Mouse (Mus musculus) erythroblast, embryonic 14.5 days (primary cell): ENCODE measurements around the gene Cnga2. TPM values are rescaled to one million over a fixed set of nuclear protein-coding genes. Genes with fewer than 3 reads are reported as not detected.

Experiments used
- H3K27me3 ChIP-seq: 2 replicates; pipeline ENCODE4 v1.6.1; 2012; ENCODE audit warnings: inconsistent platforms; ENCODE audit not compliant: control insufficient read depth
- H3K36me3 ChIP-seq: 2 replicates; pipeline ENCODE4 v1.6.1; 2012; ENCODE audit warnings: mild to moderate bottlenecking, inconsistent platforms; ENCODE audit not compliant: control insufficient read depth
- H3K4me1 ChIP-seq: 2 replicates; pipeline ENCODE4 v1.6.1; 2012; ENCODE audit warnings: inconsistent platforms; ENCODE audit not compliant: control insufficient read depth
- H3K4me3 ChIP-seq: replicated peaks from 2 replicates; pipeline ENCODE3; 2012; ENCODE audit warnings: moderate library complexity, mild to moderate bottlenecking, inconsistent platforms
- H3K9me3 ChIP-seq: 2 replicates; pipeline ENCODE4 v1.6.1; 2012; ENCODE audit warnings: low read length, inconsistent platforms, mixed read lengths; ENCODE audit not compliant: control insufficient read depth
- GATA1 ChIP-seq: IDR thresholded peaks from 2 replicates; pipeline ENCODE4 v1.6.1; 2012; ENCODE audit warnings: low read length, inconsistent platforms, mixed read lengths
- TAL1 ChIP-seq: IDR thresholded peaks from 3 replicates; pipeline ENCODE4 v1.6.1; 2012; ENCODE audit warnings: low read length, inconsistent platforms, mixed read lengths
- polyA plus RNA-seq: library from polyadenylated mRNA; stranded (reverse); fragments of >175 nt; gene quantifications from 2 replicates; pipeline ENCODE4 v1.2.3, GENCODE M21; 2012

Cnga2 gene
- polyA plus RNA-seq, 1 experiment = not detected

DNA sequence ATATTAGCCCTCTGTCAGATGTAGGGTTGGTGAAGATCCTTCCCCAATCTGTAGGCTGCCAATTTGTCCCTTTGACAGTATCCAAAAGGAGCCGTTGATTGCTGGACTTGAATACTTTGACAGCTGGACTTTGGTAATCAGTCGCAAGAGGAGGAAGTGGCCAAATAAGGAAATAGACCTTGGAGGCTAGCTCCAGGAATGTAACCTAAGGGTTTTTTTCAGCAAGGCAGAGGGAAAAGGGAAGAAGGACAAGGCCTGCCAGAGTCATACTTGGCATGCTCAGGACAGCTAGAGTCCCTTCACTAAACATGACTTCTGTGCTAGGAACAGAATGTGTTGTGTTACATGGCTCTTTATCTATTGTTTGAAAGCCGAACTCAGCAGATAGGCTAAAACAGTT, 11.2 kb upstream of the Cnga2 start:
- no peaks in the 10 kb centered on the region for H3K36me3 ChIP-seq
- no peaks in the 10 kb centered on the region for H3K4me1 ChIP-seq
- TF ChIP-seq TAL1 = no peak
- no peak for TF ChIP-seq GATA1
- no peak overlapping the region for H3K4me3 ChIP-seq
- H3K27me3 ChIP-seq = no peaks in the 10 kb centered on the region; the same call in 1 of the 2 replicates
- H3K9me3 ChIP-seq = no peaks in the 10 kb centered on the region

DNA sequence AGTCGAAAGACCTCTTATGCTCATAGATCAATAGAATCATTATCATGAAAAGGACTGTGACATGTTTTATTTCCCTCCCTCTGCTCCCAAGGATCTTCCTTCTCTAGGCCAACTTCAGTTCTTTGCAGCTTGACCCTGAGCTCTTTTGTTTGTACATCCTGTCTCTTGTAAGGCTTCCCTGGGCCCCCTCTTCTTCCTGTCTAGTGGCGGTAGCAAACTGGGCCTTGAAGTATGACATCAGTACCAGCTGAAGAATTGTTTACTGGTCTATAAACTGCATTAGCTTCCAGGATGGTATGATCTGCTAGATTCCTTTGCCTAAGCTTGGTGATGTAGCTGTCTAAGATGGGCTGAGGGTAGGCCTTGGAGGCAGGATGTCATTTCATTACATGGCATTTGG, 10.3 kb upstream of the Cnga2 start:
- H3K4me1 ChIP-seq = no peaks in the 10 kb centered on the region
- no peaks in the 10 kb centered on the region for H3K9me3 ChIP-seq
- no peaks in the 10 kb centered on the region; the same call in 1 of the 2 replicates for H3K27me3 ChIP-seq
- no peak overlapping the region for H3K4me3 ChIP-seq
- TF ChIP-seq TAL1 = no peak
- no peak for TF ChIP-seq GATA1
- H3K36me3 ChIP-seq = no peaks in the 10 kb centered on the region

GRCm38 (mm10) chrX:71983205-71983604, 8.4 kb upstream of the Cnga2 start:
- no peak overlapping the region for H3K4me3 ChIP-seq
- H3K4me1 ChIP-seq = no peaks in the 10 kb centered on the region
- H3K27me3 ChIP-seq = no peaks in the 10 kb centered on the region; the same call in 1 of the 2 replicates
- H3K36me3 ChIP-seq = no peaks in the 10 kb centered on the region
- no peaks in the 10 kb centered on the region for H3K9me3 ChIP-seq
- no peak for TF ChIP-seq GATA1

GRCm38 (mm10) chrX:71983775-71984174, 7.9 kb upstream of the Cnga2 start:
- TF ChIP-seq TAL1 (no peak), GATA1 (no peak)
- Histone ChIP-seq H3K9me3 (no peaks in the 10 kb centered on the region), H3K36me3 (no peaks in the 10 kb centered on the region), H3K4me1 (no peaks in the 10 kb centered on the region), H3K4me3 (no peak overlapping the region), H3K27me3 (no peaks in the 10 kb centered on the region; the same call in 1 of the 2 replicates)

- H3K27me3 ChIP-seq = peaks cover 3% of the 10 kb centered on the region; the same call in 1 of the 2 replicates
- H3K4me3 ChIP-seq = no peak overlapping the region
- TF ChIP-seq GATA1 = no peak
- TF ChIP-seq TAL1 = no peak
- H3K4me1 ChIP-seq = no peaks in the 10 kb centered on the region
- no peaks in the 10 kb centered on the region for H3K36me3 ChIP-seq
- H3K9me3 ChIP-seq = no peaks in the 10 kb centered on the region
Observed at GRCm38 (mm10) chrX:71995972-71996371, 4.3 kb downstream of the Cnga2 start.

DNA sequence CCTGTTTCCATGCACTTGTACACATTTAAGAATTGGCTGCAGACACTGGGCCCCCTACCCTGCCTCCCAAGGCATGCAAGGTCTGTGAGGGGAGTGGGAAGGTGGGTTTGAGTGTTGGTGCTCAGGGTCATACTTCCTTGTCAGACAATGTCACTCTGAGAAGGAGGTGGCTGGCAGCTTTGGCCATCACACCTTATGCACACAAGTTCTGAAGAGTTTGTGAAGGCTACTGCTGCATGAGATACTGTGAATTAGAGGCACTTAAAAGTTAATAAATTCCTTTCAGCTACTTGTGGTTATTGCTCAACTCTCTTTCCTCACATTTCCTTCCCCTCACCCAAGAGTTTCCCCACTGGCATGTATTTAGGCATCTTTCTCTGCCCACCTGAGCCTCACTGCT, 18.3 kb downstream of the Cnga2 start:
- H3K36me3 ChIP-seq = no peaks in the 10 kb centered on the region
- TF ChIP-seq TAL1 (no peak), GATA1 (no peak)
- H3K9me3 ChIP-seq = no peaks in the 10 kb centered on the region
- H3K4me3 ChIP-seq = no peak overlapping the region
- no peaks in the 10 kb centered on the region for H3K4me1 ChIP-seq
- no peaks in the 10 kb centered on the region for H3K27me3 ChIP-seq

GRCm38 (mm10) chrX:72012236-72012635, 20.6 kb downstream of the Cnga2 start:
- H3K4me1 ChIP-seq = no peaks in the 10 kb centered on the region
- no peak overlapping the region for H3K4me3 ChIP-seq
- H3K9me3 ChIP-seq = no peaks in the 10 kb centered on the region
- no peaks in the 10 kb centered on the region for H3K27me3 ChIP-seq
- TF ChIP-seq TAL1 = no peak
- TF ChIP-seq GATA1 = no peak
- H3K36me3 ChIP-seq = no peaks in the 10 kb centered on the region

- Histone ChIP-seq H3K36me3 (no peaks in the 10 kb centered on the region), H3K9me3 (no peaks in the 10 kb centered on the region)
- TF ChIP-seq GATA1 (no peak), TAL1 (no peak)
Observed at GRCm38 (mm10) chrX:72012804-72013203, 21.2 kb downstream of the Cnga2 start.

DNA sequence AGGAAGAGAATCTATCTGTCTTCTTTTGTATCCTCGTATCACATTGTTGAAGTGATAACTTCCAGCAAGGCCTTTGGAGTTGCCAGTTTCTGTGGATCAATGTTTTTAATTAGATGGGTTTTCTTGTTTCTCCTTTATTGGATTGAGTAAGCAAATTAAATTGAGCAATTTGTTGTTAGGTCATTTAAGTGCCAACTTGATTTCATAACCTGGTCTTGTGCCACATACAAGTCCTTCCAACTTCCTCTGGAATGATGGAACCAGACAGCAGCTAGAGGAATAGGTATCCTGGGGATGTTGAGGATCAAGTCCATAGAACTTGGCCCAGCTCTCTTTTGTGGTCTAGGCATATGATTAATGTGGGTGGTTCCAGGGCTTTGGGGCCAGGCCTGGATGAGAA, 30.6 kb downstream of the Cnga2 start:
- H3K4me1 ChIP-seq = no peaks in the 10 kb centered on the region
- H3K27me3 ChIP-seq = no peaks in the 10 kb centered on the region
- TF ChIP-seq GATA1 (no peak), TAL1 (no peak)

More at GRCm38 (mm10) chrX:72012804-72013203, 21.2 kb downstream of the Cnga2 start:
- H3K27me3 ChIP-seq = no peaks in the 10 kb centered on the region
- no peak overlapping the region for H3K4me3 ChIP-seq
- H3K4me1 ChIP-seq = no peaks in the 10 kb centered on the region

DNA sequence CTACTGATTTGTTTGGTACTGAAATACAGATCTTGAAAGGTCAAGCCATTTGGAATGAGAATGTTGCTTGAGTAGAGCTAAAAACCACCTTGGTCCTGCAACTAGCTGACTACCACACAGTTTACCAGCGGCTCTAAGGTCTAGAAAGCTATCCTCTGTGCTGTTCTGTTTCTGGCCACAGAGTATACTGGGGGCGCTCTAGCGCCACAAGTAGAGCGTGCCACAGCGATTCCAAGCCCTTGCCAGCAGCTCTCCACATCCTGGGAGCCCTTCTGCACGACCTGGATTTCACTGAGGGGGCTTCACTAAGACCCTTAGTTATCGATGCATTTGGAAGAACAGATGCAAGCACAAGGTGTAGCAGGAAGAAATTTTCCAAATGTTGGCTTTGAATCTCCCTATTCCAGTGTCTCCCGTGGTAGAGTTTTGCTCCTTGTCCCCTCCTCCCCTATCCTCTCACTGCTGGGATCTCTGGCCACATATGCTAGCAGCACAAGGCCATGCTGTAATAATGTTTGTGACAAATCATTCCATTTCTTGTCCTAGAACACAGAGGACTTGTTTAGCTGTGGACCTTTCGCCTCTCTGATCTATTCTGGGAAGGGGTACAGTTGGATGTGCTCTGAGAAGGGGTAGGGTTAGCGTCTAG, 31.2 kb downstream of the Cnga2 start:
- Histone ChIP-seq H3K4me3 (no peak overlapping the region), H3K27me3 (no peaks in the 10 kb centered on the region), H3K9me3 (no peaks in the 10 kb centered on the region), H3K4me1 (no peaks in the 10 kb centered on the region), H3K36me3 (no peaks in the 10 kb centered on the region)
- TF ChIP-seq GATA1 = no peak
- no peak for TF ChIP-seq TAL1

More for the DNA sequence above, 30.6 kb downstream of the Cnga2 start:
- Histone ChIP-seq H3K36me3 (no peaks in the 10 kb centered on the region), H3K9me3 (no peaks in the 10 kb centered on the region), H3K4me3 (no peak overlapping the region)
